Mouse (Mus musculus): Measurements from ENCODE around the gene Olfr202.
"Not testable (repeated sequence)": the region's sequence is repeated elsewhere in the genome, so short reads cannot be mapped to it uniquely, and the experiment has no call there.

The Olfr202 gene

GRCm38 (mm10) chr16:59286693-59287092 lies at the start of gene Olfr202:
TSS of gene Olfr202 (minus strand) at chr16:59286793.
- DNase-seq: no peak

GRCm38 (mm10) chr16:59331038-59331437 lies 44.4 kb upstream of the Olfr202 start, which contains the start of gene Olfr205:
TSS of gene Olfr205 (minus strand) at chr16:59331138.
- DNase-seq: no peak

- not testable (repeated sequence) for DNase-seq
Measured at GRCm38 (mm10) chr16:59323262-59323661, 36.7 kb upstream of the Olfr202 start.

GRCm38 (mm10) chr16:59318148-59318547 lies 31.6 kb upstream of the Olfr202 start, which contains the start of gene Olfr204:
TSS of gene Olfr204 (minus strand) at chr16:59318248.
- no peak for DNase-seq

- no peak for DNase-seq
Measured at GRCm38 (mm10) chr16:59298581-59298980, 12.0 kb upstream of the Olfr202 start, which contains the start of gene Olfr203. TSS of gene Olfr203 (plus strand) at chr16:59298881.

- not testable (repeated sequence) for DNase-seq
Measured at GRCm38 (mm10) chr16:59287576-59287975, 983 bp upstream of the Olfr202 start.

- no peak for DNase-seq
Measured at GRCm38 (mm10) chr16:59283476-59283875, 3.1 kb downstream of the Olfr202 start.

- no peak for DNase-seq
Measured at GRCm38 (mm10) chr16:59280542-59280941, 6.1 kb downstream of the Olfr202 start.

GRCm38 (mm10) chr16:59272532-59272931 lies 14.1 kb downstream of the Olfr202 start, which contains the start of gene Olfr201:
TSS of gene Olfr201 (minus strand) at chr16:59272632.
- DNase-seq: not testable (repeated sequence)

GRCm38 (mm10) chr16:59269097-59269496 lies 17.5 kb downstream of the Olfr202 start:
- not testable (repeated sequence) for DNase-seq

- DNase-seq: no peak
Measured at GRCm38 (mm10) chr16:59249684-59250083, 36.9 kb downstream of the Olfr202 start.
